Mouse (Mus musculus) hindbrain, embryonic 12.5 days (tissue): ENCODE measurements around the gene Tmem86a. TPM values are rescaled to one million over a fixed set of nuclear protein-coding genes. Genes with fewer than 3 reads are reported as not detected.

Experiments used
- ATAC-seq: fragments of 200-750 bp; cut with Nextera tagmentation; 2 replicates; pipeline ENCODE4 v1.8.0; 2017; ENCODE audit warnings: moderate TSS enrichment; ENCODE audit not compliant: low FRiP score
- H3K27ac ChIP-seq: fragments of 300-500 bp; sonication (generic); 2 replicates; pipeline ENCODE4 v1.5.1; 2016; ENCODE audit warnings: mild to moderate bottlenecking
- H3K27me3 ChIP-seq: fragments of 300-500 bp; sonication (generic); 2 replicates; pipeline ENCODE4 v1.6.1; 2016; ENCODE audit warnings: mild to moderate bottlenecking
- H3K36me3 ChIP-seq: fragments of 300-500 bp; sonication (generic); 2 replicates; pipeline ENCODE4 v1.6.1; 2016; ENCODE audit warnings: mild to moderate bottlenecking
- H3K4me1 ChIP-seq: fragments of 300-500 bp; sonication (generic); 2 replicates; pipeline ENCODE4 v1.6.1; 2016
- H3K4me2 ChIP-seq: fragments of 300-500 bp; sonication (generic); replicated peaks from 2 replicates; pipeline ENCODE4 v1.6.1; 2016; ENCODE audit warnings: mild to moderate bottlenecking
- H3K4me3 ChIP-seq: fragments of 300-500 bp; sonication (generic); 2 replicates; pipeline ENCODE4 v1.5.1; 2016; ENCODE audit warnings: mild to moderate bottlenecking
- H3K9ac ChIP-seq: fragments of 300-500 bp; sonication (generic); 2 replicates; pipeline ENCODE4 v1.6.1; 2016; ENCODE audit warnings: mild to moderate bottlenecking, moderate library complexity
- H3K9me3 ChIP-seq: fragments of 300-500 bp; sonication (generic); replicated peaks from 2 replicates; pipeline ENCODE4 v1.6.1; 2016; ENCODE audit warnings: mild to moderate bottlenecking
- WGBS: fragments of 180-500 bp; shearing (Covaris S2); methylation state at CpG from one replicate; pipeline ENCODE4 v1.1.7; 2016; 5-methylcytosine and 5-hydroxymethylcytosine counted together
- polyA plus RNA-seq: library from polyadenylated mRNA; unstranded; fragments of >200 nt; fragmentation: Nextera tagmentation; extraction: Ambion mirVana; gene quantifications from 2 replicates; pipeline ENCODE4 v1.2.1, GENCODE M21; 2016

The Tmem86a gene
- 19.2 and 20.2 TPM in 2 replicates for polyA plus RNA-seq

DNA sequence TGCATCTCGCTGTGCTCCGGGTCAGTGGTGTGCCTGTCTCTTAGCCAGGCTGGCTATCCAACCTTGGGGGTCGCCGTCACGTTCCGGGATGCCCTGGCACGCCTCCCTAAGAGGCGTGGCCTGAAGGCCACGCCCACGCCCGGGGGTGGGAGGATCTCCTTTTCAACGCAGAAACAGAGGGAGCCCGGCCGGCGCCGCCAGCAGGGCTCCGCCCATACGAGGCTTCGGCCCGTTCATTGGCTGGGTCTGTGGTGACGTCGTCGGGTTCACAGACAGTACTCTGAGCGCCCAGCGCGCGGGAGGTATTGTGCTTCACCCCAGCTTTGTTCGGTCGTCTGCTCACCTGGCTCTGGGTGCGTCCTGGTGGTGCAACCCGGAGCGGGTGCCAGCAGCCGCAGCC lies at the start of gene Tmem86a:
Tmem86a (plus strand) TSS at position 236 of the 400 bp plus-strand sequence.
- H3K9me3 ChIP-seq = no peaks in the 10 kb centered on the region
- peak; percentile 99 for ATAC-seq
- peaks cover 12% of the 10 kb centered on the region for H3K36me3 ChIP-seq
- 0 out of 2 replicates have a peak, but pooled peaks cover 5% of the 10 kb centered on the region for H3K27me3 ChIP-seq
- H3K4me2 ChIP-seq = peak within 1 kb of the TSS; percentile 73
- H3K4me3 ChIP-seq = peak within 1 kb of the TSS; percentile 90
- H3K4me1 ChIP-seq = peaks cover 22% of the 10 kb centered on the region
- H3K9ac ChIP-seq = peak within 1 kb of the TSS; percentile 86
- WGBS = under 1% methylated on average over 33 of the region's 33 CpGs
- peak within 1 kb of the TSS; percentile 96 for H3K27ac ChIP-seq

DNA sequence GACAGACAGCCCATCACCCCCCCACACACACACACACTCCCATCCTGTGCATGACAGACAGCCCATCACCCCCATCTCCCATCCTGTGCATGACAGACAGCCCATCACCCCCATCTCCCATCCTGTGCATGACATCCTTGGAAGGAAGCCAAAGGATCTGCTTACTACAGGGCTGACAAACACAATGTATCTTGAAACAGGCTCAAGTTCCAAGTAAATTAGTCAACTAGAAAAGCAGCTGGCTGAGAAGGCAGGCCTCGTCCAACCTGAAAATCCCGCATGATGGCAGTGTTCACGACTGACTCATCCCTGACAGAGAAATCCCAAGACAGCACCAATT lies 49.8 kb upstream of the Tmem86a start:
- Histone ChIP-seq H3K9ac (no peak overlapping the region), H3K4me2 (no peak overlapping the region), H3K36me3 (peaks cover 32% of the 10 kb centered on the region), H3K27ac (no peak overlapping the region), H3K27me3 (no peaks in the 10 kb centered on the region), H3K4me3 (no peak overlapping the region), H3K4me1 (peaks cover 32% of the 10 kb centered on the region), H3K9me3 (no peaks in the 10 kb centered on the region)
- ATAC-seq = peak; percentile 71; the same call in 1 of the 2 replicates
- 51% methylated on average over 3 of the region's 3 CpGs for WGBS

DNA sequence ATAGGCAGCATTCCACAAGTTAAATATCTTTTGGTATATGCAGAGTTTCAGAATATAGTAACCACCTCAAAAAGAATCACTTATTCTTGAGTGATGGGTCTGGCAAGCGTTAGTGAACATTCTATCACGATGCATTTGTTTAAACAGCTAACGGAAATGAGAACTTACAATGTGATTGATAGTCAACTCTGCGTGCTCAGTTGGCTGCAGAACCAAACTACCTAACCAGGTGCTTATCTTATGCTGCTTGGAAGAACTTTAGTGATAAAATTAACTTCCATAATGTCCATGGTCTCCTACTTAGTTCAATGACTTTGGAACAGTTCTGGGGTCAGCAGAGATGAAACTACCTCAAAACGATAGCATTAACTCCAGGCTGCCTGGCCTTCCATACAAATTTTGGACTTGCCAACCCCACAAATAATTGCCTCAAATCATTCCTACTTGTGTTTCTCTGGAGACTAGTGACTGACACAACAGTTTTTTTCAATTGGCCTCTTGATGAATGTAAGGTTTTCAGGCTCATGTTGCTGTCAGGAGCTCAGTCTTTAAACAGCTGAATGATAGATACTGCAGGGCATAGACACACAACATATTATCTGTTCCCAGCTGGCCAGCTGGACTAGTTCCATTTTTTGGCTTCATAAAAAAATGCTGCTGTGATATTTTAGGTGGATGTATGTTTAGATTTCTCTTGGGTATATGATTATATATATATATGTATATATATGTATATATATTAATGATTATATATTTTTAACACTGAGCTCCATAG lies 49.1 kb upstream of the Tmem86a start:
- no peak overlapping the region for H3K4me3 ChIP-seq
- peaks cover 25% of the 10 kb centered on the region for H3K36me3 ChIP-seq
- H3K27me3 ChIP-seq = no peaks in the 10 kb centered on the region
- H3K9me3 ChIP-seq = no peaks in the 10 kb centered on the region
- ATAC-seq = no peak
- 83% methylated on average over 5 of the region's 5 CpGs for WGBS
- H3K9ac ChIP-seq = no peak overlapping the region
- no peak overlapping the region for H3K4me2 ChIP-seq
- peaks cover 32% of the 10 kb centered on the region for H3K4me1 ChIP-seq
- H3K27ac ChIP-seq = no peak overlapping the region

DNA sequence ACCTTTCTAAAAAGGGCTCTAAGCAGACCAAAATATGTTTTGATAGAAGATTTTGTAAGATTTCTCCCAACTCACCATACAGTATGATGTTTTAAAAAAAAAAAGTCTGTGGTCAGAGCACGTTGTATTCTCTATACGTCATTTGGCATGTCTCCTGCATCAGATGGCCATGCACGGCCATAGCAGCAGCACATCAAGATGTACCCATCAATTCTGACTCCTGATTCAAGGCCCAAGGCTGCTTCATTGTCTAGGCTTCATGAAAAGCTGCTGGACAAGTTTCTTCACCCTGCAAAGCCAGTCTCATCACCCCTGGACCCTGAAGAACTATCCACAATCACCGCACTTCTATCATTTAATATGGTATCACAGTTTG lies 48.5 kb upstream of the Tmem86a start:
- Histone ChIP-seq H3K27me3 (no peaks in the 10 kb centered on the region), H3K9ac (no peak overlapping the region)
- WGBS = 68% methylated on average over 4 of the region's 4 CpGs

DNA sequence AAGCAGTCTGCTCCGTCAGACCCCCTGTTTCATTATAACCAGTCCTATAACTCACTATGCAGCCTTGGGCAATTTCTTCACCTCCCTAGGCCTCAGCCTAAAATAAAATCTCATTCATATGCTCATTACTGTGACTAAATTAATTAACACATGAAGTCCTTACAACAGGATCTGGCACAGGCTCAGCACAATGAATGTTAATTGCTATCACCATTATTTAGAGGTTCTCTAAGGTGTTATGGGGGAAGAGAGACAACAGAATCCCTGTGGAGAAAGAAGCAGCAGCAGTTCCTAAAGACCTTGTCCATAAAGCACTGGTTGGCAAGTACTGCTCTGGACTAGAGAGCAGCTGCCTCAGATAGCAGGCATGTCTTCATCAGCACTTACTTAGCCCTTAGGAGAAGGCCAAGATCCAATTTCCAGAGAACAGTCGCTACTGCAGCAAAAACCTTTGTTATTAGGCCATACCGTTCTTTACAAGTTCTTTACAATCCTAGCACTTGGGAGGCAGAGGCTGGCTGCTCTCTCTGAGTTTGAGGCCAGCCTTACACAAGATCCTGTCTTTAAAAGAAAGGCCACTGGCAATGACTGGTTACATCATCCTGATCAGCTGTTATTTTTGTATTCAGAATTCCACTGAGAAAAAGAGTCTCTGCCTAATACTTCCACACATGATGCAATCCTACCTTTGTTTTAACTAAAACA lies 46.8 kb upstream of the Tmem86a start:
- peaks cover 41% of the 10 kb centered on the region for H3K4me1 ChIP-seq
- no peaks in the 10 kb centered on the region for H3K9me3 ChIP-seq
- peak overlapping the region; percentile 27; the same call in 1 of the 2 replicates for H3K9ac ChIP-seq
- no peak for ATAC-seq
- 28% methylated on average over 3 of the region's 3 CpGs for WGBS
- peaks cover 7% of the 10 kb centered on the region; the same call in 1 of the 2 replicates for H3K36me3 ChIP-seq
- H3K27ac ChIP-seq = peak overlapping the region; percentile 40; the same call in 1 of the 2 replicates
- no peaks in the 10 kb centered on the region for H3K27me3 ChIP-seq
- no peak overlapping the region for H3K4me2 ChIP-seq
- H3K4me3 ChIP-seq = no peak overlapping the region

More for the DNA sequence above, 48.5 kb upstream of the Tmem86a start:
- H3K27ac ChIP-seq = no peak overlapping the region
- no peak for ATAC-seq
- peaks cover 35% of the 10 kb centered on the region for H3K4me1 ChIP-seq
- H3K4me3 ChIP-seq = no peak overlapping the region
- no peaks in the 10 kb centered on the region for H3K9me3 ChIP-seq
- H3K36me3 ChIP-seq = peaks cover 23% of the 10 kb centered on the region
- H3K4me2 ChIP-seq = no peak overlapping the region

DNA sequence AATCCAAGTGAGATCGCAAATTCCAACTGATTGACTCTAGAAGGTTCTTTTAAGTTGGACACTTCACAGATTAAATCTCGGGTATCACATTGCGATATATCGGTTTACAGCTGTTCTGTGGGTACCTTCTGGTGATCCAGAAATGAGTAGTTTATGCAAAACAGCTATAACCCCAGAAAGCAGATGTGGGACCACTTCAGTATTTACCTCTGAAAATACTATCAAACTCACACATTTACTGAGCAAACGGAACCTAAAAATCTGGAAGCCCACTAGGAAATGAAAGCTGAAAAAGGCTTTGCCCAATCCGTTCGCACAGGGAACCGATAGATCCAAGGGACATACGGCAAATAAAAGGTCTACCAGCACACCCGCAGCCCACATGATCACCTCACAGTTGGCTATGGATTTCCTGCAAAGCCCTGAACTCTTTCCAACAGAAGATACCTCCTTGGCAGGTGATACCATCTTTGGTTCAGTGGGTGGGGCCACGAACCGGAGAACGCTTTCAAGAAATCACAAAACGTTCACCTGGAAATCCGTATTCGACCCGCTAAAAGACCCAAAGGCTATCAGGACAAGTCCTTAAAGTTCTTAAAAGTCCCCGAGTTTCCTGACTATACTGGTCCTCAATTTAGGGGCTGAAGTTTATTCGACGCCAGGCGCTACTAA lies 43.2 kb upstream of the Tmem86a start:
- ATAC-seq = no peak
- Histone ChIP-seq H3K4me2 (peak overlapping the region; percentile 89), H3K4me1 (peaks cover 40% of the 10 kb centered on the region), H3K27ac (peak overlapping the region; percentile 88), H3K9me3 (no peaks in the 10 kb centered on the region), H3K4me3 (peak overlapping the region; percentile 66), H3K27me3 (no peaks in the 10 kb centered on the region), H3K36me3 (no peaks in the 10 kb centered on the region), H3K9ac (peak overlapping the region; percentile 76)
- WGBS = 23% methylated on average over 21 of the region's 21 CpGs

DNA sequence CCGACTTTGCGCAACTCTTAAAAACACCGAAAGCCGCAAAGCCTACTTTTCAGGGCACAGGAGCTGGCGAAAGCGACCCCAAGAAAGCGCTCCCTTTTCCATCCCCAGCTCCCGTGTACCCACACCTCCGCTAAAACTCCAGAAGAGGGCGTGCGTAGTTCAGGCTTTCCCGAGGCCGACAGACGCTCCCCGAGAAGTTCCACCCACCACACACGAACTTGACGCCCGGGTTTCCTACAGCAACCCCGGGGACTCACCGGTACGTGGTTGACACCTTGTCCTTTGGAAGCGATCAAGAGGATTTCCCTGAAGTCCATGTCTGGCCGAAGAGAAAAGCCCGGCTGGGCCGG lies 42.6 kb upstream of the Tmem86a start:
- Histone ChIP-seq H3K36me3 (no peaks in the 10 kb centered on the region), H3K4me3 (peak overlapping the region; percentile 66), H3K4me1 (peaks cover 36% of the 10 kb centered on the region), H3K9ac (peak overlapping the region; percentile 76), H3K27me3 (no peaks in the 10 kb centered on the region), H3K9me3 (no peaks in the 10 kb centered on the region), H3K27ac (peak overlapping the region; percentile 88), H3K4me2 (peak overlapping the region; percentile 89)
- peak; percentile 71 for ATAC-seq
- under 1% methylated on average over 25 of the region's 25 CpGs for WGBS

DNA sequence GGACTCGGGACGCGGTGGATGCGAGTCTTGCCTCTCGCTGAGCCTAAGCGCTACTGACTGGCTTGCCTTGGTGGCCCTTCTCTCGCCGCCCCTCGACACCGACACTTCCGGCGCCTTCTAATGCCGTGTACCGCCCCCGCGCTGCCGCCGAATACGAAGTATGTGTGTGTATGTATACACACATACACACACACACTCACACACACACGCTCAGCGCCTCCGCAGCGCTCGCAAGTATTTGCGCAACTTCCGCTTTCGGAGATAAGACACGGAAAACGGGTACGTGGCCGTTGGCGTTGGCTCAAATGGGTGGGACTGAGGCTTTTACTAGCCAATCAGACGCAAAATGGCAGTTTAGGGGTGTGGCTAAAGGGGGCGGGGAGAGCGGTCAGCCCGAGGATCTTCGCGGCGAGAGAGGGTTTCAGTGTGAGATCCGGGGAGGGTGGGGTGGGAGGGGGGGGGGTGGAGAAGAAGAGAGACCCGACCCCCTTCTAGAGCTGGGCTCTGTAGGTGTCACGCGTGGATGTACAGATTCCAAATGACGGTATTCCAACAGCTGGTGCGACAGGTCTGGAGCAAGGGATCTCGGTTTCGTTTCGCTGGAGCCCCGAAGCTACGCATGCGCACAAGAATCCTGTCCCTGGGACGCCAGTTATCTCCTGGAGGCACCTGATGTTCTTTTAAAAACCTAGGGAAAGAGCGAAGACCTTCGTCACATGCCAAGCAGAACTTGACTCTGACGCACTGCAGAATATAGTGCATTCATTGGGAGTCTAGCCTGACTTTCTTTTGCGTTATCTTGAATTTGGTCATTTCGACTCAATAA lies 42.0 kb upstream of the Tmem86a start, which contains the start of gene Spty2d1:
Spty2d1 (minus strand) TSS at position 244 of the 826 bp plus-strand sequence.
- Histone ChIP-seq H3K27ac (peak within 1 kb of the TSS; percentile 88), H3K4me3 (peak within 1 kb of the TSS; percentile 66), H3K9ac (peak within 1 kb of the TSS; percentile 76), H3K27me3 (no peaks in the 10 kb centered on the region), H3K9me3 (no peaks in the 10 kb centered on the region), H3K36me3 (no peaks in the 10 kb centered on the region), H3K4me2 (peak within 1 kb of the TSS; percentile 89), H3K4me1 (peaks cover 30% of the 10 kb centered on the region)
- peak; percentile 97 for ATAC-seq
- WGBS = 1% methylated on average over 57 of the region's 57 CpGs

DNA sequence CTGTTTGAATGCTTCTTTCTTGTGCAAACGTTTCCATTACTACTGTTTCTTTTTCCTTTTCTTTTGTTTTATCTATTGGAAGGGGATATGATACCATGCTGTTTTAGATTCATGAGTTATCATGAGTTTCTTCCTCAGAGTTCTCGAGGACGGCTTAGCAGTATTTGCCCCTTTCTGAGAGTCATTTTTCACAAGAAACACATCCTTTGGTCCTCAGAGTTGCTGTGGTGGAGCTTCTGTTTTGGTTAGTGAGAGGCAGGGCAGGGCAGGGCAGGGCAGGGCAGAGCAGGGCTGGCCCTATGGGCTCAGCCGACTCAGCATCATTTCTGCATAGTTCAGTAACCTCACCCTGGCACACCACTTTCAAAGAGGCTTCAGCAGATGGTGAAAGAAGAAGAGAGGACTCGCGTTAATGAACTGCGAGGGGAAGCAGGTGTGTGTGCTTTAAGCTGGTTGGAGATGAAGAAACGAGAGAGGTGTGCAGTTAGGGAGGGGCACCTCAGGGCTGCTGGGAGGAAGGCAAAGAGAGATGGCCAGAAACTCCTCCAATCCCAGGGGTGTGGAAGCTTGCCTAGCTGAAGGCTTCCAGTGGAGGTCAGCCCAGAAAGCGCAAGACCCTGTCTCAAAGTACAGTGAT lies 37.2 kb upstream of the Tmem86a start:
- H3K4me3 ChIP-seq = no peak overlapping the region
- no peak overlapping the region for H3K4me2 ChIP-seq
- H3K9me3 ChIP-seq = no peaks in the 10 kb centered on the region
- H3K9ac ChIP-seq = 0 out of 2 replicates have a peak overlapping the region, but pooled peaks have one; percentile 27
- no peaks in the 10 kb centered on the region for H3K36me3 ChIP-seq
- H3K27me3 ChIP-seq = no peaks in the 10 kb centered on the region
- ATAC-seq = no peak
- no peak overlapping the region for H3K27ac ChIP-seq
- peaks cover 15% of the 10 kb centered on the region for H3K4me1 ChIP-seq
- 45% methylated on average over 9 of the region's 9 CpGs for WGBS

DNA sequence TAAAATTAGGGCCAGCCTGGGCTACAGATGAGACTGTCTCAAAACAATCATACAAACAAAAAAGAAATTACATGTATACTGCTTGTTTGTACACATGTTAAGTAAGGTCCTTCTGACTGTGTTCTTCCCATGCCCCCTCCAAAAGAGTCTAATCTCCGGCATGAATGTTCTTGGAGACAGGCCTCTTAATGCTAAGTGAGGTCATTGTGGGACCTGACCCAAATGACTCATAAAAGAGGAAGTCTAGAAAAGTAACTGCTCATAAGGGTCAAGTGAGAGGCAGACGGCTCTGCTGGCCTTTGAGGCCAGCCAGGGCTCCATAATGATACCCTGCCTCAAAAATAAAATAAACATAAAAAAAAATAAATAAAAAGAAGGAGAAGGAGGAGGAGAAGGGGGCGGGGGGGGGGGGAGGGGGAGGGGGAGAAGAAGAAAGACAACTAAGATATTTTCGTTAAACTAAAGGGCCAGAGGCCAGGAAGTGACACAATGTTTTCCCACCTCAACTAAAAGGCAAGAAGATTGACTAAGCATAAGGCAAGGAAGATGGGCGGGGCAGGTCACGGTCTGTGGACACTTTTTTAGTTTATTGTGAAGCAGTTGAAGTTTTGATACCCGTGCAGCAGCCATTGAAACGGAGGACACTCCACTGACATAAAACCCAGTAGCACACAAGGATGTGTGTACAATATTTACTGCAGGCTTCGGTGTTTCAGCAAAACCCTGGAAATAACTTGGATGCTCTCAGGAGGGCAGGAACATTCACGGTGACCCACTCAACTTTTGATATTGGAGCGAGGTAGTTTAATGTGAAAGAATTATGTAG lies 35.6 kb upstream of the Tmem86a start:
- Histone ChIP-seq H3K4me2 (no peak overlapping the region), H3K36me3 (no peaks in the 10 kb centered on the region), H3K9me3 (no peaks in the 10 kb centered on the region), H3K9ac (no peak overlapping the region), H3K4me1 (peaks cover 6% of the 10 kb centered on the region), H3K4me3 (no peak overlapping the region), H3K27me3 (no peaks in the 10 kb centered on the region), H3K27ac (no peak overlapping the region)
- ATAC-seq = no peak
- WGBS = 59% methylated on average over 10 of the region's 11 CpGs
